Mouse (Mus musculus) cortical plate, adult 2 months (tissue): ENCODE measurements around the gene Foxk2.

Experiments used
- CTCF ChIP-seq: fragments of 200-500 bp; IDR thresholded peaks from 2 replicates; pipeline ENCODE4 v1.5.1; 2011; ENCODE audit warnings: mild to moderate bottlenecking, control low read depth, low read length; ENCODE audit not compliant: insufficient read depth; ENCODE audit errors: extremely low read depth
- POLR2A ChIP-seq: fragments of 200-500 bp; IDR thresholded peaks from 2 replicates; pipeline ENCODE4 v1.6.1; 2011; ENCODE audit warnings: mild to moderate bottlenecking, low read length, control low read depth; ENCODE audit not compliant: insufficient read depth; ENCODE audit errors: extremely low read depth

GRCm38 (mm10) chr11:121220771-121221170, 39.0 kb upstream of the Foxk2 start:
- TF ChIP-seq POLR2A (no peak), CTCF (no peak)
